Mouse (Mus musculus) bone marrow macrophage, adult 2 months (primary cell): ENCODE results near the gene Uck1. TPM values are rescaled to one million over a fixed set of nuclear protein-coding genes. Genes with fewer than 3 reads are reported as not detected.
A peak's percentile ranks its signal among the peaks of the same experiment; 100 is the strongest.
"Not testable (repeated sequence)": the region's sequence is repeated elsewhere in the genome, so short reads cannot be mapped to it uniquely, and the experiment has no call there.

ENCODE experiments used
- H3K27ac ChIP-seq: 2 replicates; pipeline ENCODE4 v1.5.1; 2012; ENCODE audit warnings: low read depth, low read length; ENCODE audit not compliant: insufficient read depth
- H3K4me1 ChIP-seq: 2 replicates; pipeline ENCODE4 v1.6.1; 2012; ENCODE audit warnings: low read length; ENCODE audit not compliant: control insufficient read depth, insufficient read depth
- H3K4me3 ChIP-seq: 2 replicates; pipeline ENCODE4 v1.5.1; 2012; ENCODE audit warnings: mild to moderate bottlenecking, low read length, moderate library complexity; ENCODE audit not compliant: insufficient read depth
- CTCF ChIP-seq: IDR thresholded peaks from 2 replicates; pipeline ENCODE4 v1.5.1; 2012; ENCODE audit warnings: low read depth, mild to moderate bottlenecking, low read length, moderate library complexity
- POLR2A ChIP-seq: IDR thresholded peaks from 2 replicates; pipeline ENCODE4 v1.6.1; 2012; ENCODE audit warnings: mild to moderate bottlenecking, low read depth, low read length, borderline replicate concordance
- polyA plus RNA-seq: library from polyadenylated mRNA; stranded (reverse); fragments of >200 nt; gene quantifications from 2 replicates; pipeline ENCODE4 v1.2.4, GENCODE M21; 2012; ENCODE audit not compliant: missing spikeins, insufficient read depth, insufficient read length

Uck1 gene
- 28.7 and 32.9 TPM in 2 replicates for polyA plus RNA-seq

DNA sequence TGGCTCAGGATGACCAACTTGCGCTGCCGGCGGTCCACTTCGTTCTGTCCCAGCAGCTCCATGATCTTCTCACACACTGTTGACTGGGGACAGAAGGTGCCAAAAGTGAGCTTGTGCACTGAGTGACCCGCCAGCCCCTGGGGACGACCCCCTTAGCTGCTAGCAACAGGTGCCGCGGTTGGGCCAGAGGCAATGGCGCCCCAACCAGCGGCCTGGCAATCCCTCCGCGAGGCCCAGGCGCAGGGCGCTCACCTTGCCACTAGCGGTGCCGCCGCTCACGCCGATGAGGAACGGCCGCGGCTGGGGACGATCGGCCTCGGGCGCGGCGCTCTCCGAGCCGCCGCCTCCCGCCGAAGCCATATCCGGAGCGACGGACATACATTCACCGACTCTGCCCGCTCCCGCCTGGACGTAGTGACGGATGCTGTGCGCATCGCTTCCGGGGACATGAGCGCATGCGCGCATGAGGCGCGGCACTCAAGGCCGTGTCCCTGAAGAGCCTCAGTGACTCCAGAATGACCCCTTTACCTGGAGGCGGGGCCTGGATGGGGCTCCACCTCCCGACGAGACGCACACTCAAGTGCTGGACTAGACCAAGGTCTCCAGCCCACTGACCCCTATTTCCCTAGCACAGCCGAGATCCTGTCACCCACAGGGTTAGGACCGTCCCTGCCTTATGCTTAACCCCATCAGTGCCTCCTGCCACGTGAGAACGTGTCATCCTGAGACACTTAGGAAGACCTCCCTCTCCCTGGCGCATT is at the start of gene Uck1:
Uck1 (minus strand) TSS at position 503 of the 761 bp plus-strand sequence.
- Histone ChIP-seq H3K27ac (no peak within 1 kb of the TSS), H3K4me3 (peak within 1 kb of the TSS; percentile 73), H3K4me1 (peaks cover 9% of the 10 kb centered on the region)
- peak; percentile 26; the same call in 1 of the 2 replicates for TF ChIP-seq POLR2A
- TF ChIP-seq CTCF, result no peak

DNA sequence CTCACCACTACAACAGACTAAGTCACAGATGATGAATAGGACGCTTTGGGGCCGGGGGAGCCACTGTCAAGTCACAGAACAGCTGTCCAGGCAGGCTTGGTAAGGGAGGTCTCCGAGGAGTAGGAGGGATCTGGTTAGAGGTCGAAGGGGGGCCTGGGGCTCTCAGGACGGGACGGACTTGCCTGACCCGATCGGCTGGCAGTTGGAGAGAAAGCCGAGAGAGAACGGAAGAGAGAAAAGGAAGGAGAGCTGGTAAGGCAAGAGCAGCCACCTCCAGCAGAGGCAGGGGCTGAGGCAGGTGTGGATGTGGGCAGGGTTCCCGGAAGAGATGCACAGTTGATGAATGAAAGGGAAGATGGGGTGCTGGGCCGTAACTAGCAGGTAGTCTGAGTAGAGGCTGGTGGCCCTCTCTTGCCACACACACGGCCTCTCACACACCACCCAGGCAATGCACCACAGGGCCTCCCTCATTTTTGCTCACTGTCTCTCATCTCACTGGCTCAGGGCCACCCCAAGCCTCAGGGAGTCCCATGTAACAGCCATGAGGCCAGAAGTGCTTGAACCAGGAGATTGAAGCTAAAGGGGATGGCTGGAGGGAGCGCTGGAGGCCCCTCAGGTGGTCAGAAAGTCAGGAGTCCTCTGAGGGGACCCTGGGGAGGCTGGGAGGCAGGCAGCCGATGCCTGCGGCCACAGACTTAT is 49.1 kb upstream of the Uck1 start:
- Histone ChIP-seq H3K4me3 (no peak overlapping the region), H3K27ac (no peak overlapping the region), H3K4me1 (peaks cover 25% of the 10 kb centered on the region)
- TF ChIP-seq CTCF (no peak), POLR2A (no peak)

DNA sequence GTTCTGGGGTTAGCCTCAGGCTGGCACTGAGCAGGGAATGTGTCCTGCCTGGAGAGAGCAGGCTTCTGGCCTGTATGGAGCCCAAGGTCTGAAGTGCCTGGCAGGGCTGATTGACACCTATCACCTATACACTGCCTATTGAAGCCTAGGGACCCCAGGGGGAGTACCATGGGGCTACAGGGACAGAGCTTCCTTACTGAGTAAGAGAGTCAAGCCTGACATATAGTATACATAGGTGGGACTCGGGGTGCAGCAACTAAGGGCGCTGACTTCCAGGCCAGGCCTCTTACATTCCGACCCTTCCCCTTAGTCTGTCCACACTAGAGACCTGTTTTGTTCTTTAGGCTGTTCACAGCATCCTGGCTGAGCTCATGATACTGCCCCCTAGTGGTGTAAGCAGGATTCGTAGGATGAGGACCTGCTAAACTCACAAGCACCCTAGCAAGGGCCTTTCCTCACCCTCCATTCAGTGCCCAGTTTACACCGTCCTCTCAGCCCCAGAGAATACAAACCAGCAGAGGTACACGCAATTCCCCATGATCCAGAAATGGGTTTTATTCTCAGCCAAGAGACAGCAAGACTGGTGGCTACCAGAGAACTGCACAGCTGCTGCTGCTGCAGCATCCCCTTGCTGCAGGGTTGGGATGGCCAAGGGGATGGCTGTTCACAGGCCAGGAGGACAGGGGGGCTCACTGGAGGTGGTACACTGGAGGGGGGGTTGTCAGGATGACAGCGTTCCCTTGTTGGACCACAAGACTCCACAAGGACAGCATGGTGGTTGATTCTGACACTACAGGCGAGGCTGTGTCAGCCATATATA is 48.2 kb upstream of the Uck1 start:
- no peak overlapping the region for H3K4me3 ChIP-seq
- peaks cover 25% of the 10 kb centered on the region for H3K4me1 ChIP-seq
- no peak for TF ChIP-seq POLR2A
- TF ChIP-seq CTCF, result peak; percentile 80
- no peak overlapping the region for H3K27ac ChIP-seq

DNA sequence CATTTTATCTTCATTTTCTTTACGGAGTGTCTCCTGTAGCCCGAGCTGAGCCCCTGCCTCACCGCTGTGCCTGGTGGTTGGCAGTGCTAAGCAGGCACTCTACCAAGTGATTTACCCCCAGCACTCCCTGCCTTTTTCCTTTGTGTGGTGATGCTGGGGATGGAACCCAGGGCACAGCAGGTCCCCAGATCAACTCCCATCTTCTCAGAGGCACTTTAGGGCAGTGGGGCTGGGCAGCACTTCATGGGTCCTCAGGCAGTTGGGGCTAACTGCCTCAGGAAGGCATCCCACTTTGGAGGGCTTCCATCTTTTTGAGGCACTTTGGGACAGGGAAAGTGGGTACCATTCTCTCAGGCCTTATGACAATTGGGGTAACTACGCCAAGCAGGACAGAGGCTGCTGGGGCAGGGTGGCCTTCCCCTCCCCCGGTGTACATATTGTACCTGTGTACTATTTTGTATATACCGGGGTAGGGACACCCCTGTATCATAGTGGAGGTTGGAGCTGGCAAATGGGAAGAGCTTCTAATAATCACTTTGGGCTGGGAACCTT is 47.4 kb upstream of the Uck1 start:
- H3K4me3 ChIP-seq, result no peak overlapping the region
- no peak for TF ChIP-seq CTCF
- no peak for TF ChIP-seq POLR2A
- H3K4me1 ChIP-seq, result peaks cover 25% of the 10 kb centered on the region
- H3K27ac ChIP-seq, result no peak overlapping the region

DNA sequence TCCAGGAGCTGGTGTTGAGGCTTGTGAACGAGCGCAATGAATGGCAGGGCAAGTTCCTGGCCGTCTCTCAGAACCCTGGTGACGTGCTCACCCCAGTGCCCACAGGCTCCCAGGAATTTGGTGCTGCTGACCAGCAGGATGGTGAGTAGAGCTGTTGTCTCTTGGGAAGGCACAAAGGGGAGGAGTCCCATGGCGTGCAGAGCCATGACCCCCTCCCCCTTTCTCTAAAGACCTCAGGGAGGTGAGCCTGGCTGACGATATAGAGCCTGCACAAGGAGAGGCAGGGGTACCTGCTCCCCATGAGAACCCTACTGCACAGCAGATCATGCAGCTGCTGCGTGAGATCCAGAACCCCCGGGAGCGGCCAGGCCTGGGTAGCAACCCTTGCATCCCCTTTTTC is 46.2 kb upstream of the Uck1 start:
- Histone ChIP-seq H3K4me1 (peaks cover 18% of the 10 kb centered on the region), H3K27ac (no peak overlapping the region), H3K4me3 (no peak overlapping the region)
- TF ChIP-seq CTCF (no peak), POLR2A (no peak)

DNA sequence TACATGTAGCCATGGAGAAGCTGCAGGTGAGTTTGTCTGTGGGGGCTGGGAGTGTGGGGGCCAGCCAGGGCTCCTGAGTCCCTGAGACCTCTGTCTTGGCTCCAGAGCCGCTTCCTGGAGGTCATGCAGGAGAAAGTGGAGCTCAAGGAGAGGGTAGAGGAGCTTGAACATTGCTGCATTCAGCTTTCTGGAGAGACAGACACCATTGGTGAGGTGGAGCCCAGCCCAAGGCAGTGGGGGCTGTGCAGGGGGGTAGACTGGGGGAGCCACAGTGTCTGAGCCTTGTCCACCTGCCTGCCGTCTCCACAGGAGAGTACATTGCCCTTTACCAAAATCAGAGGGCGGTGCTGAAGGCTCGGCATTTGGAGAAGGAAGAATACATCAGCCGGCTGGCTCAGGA is 45.7 kb upstream of the Uck1 start:
- Histone ChIP-seq H3K27ac (no peak overlapping the region), H3K4me1 (peaks cover 13% of the 10 kb centered on the region), H3K4me3 (no peak overlapping the region)
- TF ChIP-seq POLR2A, result no peak
- no peak for TF ChIP-seq CTCF

DNA sequence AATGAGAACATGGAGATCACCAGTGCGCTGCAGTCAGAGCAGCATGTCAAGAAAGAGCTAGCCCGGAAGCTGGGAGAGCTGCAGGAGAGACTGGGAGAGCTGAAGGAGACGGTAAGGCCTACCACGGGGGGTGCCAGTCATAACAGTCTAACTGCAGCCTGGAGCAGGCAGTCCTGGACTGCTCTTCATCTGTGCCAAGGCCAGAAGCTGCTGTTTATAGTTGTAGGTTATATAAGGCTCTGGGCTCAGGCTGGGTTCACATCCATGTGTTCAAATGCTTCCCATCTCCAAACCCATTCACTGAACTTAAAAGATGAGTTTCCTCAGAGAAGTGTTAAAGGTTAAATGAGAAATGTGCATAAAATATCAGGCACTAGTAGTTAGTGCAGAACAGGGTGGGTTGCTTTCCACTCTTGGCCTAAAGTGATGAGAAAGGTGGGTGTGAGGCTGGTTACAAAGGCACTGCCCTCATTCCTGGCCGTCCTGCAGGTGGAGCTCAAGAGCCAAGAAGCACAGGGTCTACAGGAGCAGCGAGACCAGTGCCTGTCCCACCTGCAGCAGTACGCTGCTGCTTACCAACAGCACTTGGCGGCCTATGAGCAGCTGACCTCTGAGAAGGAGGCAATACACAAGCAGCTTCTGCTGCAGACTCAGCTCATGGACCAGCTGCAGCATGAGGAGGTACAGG is 44.3 kb upstream of the Uck1 start:
- Histone ChIP-seq H3K4me1 (no peaks in the 10 kb centered on the region), H3K4me3 (no peak overlapping the region), H3K27ac (no peak overlapping the region)
- TF ChIP-seq POLR2A (no peak), CTCF (0 out of 2 replicates have a peak, but pooled peaks have one; percentile 15)

DNA sequence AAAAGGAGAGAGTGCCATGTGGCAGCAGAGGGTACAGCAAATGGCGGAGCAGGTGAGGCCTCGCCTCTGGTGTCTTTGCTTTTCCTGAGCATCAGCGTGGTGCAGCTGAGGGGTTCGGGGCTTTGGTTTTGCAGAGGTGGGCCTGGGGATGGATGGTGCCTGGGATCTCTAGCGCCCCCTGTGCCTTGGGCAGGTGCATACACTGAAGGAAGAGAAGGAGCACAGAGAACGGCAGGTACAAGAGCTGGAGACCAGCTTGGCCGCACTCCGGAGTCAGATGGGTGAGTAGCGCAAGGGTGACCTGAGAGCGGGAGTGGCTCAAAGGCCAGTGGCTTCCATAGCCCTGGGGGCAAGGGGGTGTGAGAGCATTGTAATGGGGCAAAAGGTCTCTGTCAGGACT is 43.0 kb upstream of the Uck1 start:
- Histone ChIP-seq H3K4me3 (no peak overlapping the region), H3K27ac (no peak overlapping the region), H3K4me1 (no peaks in the 10 kb centered on the region)
- TF ChIP-seq POLR2A (no peak), CTCF (peak; percentile 22; the same call in 1 of the 2 replicates)

DNA sequence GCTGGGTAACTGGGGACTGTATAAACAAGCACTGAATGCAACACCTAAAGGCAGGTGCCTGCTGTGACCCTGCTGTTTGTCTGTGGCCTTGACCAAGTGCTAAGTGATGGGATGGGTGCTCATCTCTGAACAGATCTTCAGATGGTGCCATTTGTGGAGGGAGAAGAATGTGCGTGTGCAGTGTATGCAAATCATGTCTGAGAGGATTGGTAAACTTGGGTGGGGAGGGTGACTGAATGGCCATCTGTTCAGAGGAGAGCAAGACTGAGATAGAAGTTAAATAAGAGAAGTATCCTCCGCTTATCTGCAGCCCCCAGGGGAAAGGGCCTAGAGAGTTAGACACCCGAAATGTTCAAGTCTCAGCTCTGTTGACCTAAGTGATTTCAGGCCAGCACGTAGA is 39.5 kb upstream of the Uck1 start:
- Histone ChIP-seq H3K4me1 (no peaks in the 10 kb centered on the region), H3K4me3 (no peak overlapping the region), H3K27ac (no peak overlapping the region)
- TF ChIP-seq POLR2A (no peak), CTCF (no peak)

DNA sequence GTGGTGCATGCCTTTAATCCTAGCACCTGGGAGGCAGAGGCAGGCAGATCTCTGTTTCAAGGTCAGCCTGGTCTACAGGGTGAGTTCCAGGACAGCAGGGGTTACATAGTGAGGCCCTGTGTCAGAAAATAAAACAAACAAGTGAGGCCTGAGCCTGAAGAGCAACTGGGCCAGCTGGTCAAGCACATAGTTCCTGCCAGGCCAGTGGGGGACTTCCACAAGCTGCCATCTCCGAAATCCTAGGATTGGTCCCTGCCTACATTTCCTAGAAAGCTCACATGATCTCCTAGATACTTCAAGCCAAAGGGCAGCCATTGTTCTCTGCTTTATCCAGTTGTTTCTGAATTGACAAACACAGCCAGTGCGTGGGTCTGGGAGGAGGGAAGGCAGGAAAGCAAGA is 35.9 kb upstream of the Uck1 start:
- H3K27ac ChIP-seq, H3K4me1 ChIP-seq, H3K4me3 ChIP-seq: not testable (repeated sequence)
